Mouse (Mus musculus): ENCODE results near the gene Abhd14b. TPM values are rescaled to one million over a fixed set of nuclear protein-coding genes. Genes with fewer than 3 reads are reported as not detected.

Abhd14b gene
- polyA plus RNA-seq, 1 experiment = 140 TPM

DNA sequence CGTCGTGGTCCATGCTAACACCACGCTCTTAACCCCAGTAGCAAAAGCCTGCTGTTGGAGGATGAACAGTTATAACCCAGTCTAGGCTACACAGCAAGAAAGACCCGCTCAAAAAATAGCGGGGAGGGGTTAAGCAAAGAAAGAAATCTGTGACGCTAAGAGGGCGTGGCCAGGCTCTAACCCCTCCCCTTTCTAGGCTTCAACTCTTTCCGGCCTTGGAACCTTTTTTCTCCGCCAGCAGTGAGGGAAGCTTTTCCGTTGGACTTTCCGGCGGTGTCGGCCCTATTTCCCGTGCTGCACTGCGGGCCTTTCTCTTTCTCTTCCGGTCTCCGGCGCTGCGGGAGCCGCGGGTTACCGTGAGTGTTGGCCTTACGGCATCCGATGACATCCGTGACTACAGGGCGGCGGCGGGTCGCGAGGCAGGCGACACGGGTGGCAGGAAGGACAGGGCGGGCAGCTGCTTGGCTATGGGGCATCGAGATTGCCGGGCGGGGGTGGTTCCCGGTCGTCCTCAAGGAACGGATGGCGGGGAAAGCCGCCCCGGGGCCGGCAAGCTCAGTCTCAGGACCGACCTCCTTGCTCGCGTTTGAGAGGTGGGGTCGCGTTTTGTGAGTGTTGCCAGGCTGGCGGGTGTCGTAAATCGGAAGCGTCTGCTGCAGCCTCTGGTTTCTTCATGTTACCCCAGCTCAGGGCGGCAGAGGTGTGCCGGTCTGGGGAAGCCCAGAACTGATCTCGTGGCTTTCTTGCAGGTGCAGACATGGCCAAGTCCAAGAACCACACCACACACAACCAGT lies 17.8 kb upstream of the Abhd14b start, which contains the start of gene Rpl29:
TSS of gene Rpl29 (plus strand) at position 234 of the 794 bp plus-strand sequence.
- DNase-seq (ENCODE audit: low read depth) = peak; percentile 76

DNA sequence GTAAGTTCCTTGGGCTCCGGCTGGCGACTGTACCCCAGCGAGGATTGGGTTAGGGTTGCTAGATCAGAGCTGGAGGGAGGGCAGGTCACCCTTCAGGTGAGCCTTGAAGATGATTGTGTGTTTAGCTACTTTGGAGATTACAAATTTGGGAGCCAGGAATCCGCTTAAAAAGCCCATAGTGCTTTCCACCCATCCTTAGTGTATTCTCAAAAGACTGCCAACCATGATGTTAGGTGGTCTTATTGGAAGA lies 17.3 kb upstream of the Abhd14b start:
- no peak for DNase-seq (ENCODE audit: low read depth)

GRCm38 (mm10) chr9:106433389-106433788 lies 13.9 kb upstream of the Abhd14b start:
- DNase-seq (ENCODE audit: low read depth) = no peak

DNA sequence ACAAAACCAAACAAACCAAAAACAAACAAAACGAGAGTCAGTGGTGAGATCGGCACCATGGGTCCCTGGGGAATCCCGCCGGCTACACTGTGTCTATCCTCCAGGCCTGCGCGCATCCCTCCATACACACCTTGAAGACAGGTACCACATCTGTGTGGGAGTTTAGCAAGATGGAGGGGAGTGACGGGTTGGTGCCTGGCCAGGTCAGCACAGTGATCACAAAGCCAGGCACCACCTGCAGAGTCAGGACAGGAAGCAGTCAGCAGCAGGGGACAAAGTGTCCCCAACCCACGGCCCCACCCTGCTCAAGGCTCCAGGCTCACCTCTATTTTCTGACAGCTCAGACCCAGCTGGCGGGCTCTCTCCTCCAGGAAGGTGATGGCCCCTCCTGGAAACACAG lies 10.7 kb upstream of the Abhd14b start:
- no peak for DNase-seq (ENCODE audit: low read depth)

- DNase-seq (ENCODE audit: low read depth) = no peak
These were observed 4.6 kb upstream of the Abhd14b start for GRCm38 (mm10) chr9:106442680-106443079.

DNA sequence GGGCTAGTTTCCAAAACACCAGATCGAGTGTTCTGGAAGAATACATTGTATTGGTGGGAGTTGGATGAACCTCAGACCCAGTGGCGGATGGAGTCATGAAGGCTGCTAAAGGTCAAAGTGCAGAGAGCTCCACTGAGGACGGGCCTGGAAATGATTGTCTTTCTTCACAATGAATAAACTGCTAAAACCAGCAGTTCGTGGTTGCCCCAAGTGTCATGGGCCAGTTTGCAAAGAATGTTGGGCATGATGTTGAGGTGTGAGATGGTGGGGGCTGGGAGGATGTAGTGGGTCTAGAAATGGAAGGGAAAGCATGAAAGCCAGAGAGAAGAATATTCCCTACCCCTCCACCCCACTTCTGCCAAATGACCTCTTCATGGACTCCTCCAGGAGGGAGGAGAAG lies 2.4 kb upstream of the Abhd14b start:
- no peak for DNase-seq (ENCODE audit: low read depth)

DNA sequence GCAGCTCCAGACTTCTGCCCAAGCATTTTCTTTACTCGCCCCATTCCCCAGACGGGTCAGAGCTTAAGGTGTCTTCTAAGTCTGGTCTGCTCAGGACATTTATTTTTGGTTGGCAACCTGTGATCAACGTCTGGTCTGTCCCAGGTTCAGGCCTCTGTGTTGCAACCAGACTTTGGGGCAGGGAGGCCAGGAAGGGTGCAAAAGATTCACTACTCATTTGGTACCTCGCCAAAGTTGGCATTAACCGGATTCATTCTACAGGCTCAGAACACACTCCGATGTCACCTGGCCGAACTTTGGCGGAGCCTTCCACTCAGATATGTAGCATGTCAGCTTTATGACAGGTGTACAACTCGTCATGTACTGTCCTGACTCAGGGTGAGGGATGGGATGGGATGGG lies 692 bp downstream of the Abhd14b start:
- no peak for DNase-seq (ENCODE audit: low read depth)

DNA sequence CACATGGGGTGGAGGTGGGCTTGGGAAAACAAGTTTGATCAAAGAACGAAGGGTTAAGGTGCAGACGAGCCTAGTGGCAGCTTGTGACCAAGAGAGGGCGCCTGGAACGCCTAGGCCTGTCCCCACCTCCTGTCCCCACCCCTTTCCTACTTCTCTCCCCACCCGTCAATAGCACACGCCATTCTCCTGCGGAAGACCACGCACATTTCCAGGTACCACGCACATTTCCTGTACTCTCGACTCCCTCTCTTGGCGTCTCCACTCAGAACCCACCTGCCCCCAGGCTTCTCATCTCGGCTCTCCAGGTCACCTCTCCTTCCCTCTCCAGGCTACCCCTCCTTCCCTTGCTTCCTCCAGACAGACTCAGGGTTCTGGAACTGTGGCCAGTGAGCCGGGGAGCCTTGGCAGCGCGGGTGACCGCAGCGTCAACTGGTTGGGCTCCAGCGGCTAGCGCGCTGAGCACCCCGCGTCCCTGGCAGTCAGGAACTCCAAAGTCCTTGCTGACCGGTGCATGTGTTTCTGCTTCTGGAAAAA lies 1.3 kb downstream of the Abhd14b start:
- DNase-seq (ENCODE audit: low read depth) = no peak

GRCm38 (mm10) chr9:106449947-106450346 lies 2.7 kb downstream of the Abhd14b start:
- DNase-seq (ENCODE audit: low read depth) = no peak

DNA sequence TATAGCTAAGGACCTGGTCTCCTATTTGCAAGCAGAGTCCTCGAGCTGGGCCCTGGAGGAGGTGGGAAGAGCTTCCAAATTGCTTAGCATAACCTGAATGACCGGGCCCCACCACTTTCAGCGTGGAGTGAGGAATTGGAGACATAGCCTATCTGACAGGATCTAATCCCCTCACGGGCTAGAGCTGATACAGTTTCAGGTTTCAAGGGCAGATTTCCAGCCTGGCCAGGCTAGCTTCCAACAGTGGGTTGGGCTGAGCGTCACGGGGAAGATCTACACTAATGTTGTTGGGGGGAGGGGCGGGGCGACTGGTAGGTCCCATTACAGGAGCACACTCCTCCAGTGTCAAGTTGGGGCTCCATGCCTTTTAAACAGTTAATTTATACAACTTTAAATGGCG lies 3.4 kb downstream of the Abhd14b start:
- DNase-seq (ENCODE audit: low read depth) = no peak

- no peak for DNase-seq (ENCODE audit: low read depth)
These were observed 4.0 kb downstream of the Abhd14b start for GRCm38 (mm10) chr9:106451298-106451697.

DNA sequence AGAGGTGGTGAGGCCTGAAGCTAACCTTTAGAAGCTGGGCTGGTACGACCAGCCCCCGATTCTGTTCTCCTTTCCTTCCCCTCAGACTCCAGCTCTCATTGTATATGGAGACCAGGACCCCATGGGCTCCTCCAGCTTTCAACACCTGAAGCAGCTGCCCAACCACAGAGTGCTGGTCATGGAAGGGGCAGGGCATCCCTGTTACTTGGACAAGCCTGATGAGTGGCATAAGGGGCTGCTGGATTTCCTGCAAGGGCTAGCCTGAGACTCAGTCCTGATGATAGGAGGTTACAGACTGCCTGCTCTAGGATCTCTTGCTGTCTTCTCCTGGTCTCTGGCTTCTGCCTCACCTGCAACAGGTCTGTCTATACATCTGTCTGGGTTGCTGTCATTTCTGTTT lies 4.6 kb downstream of the Abhd14b start:
- no peak for DNase-seq (ENCODE audit: low read depth)

GRCm38 (mm10) chr9:106452351-106452750 lies 5.1 kb downstream of the Abhd14b start:
- DNase-seq (ENCODE audit: low read depth) = no peak

GRCm38 (mm10) chr9:106452821-106453220 lies 5.6 kb downstream of the Abhd14b start:
- no peak for DNase-seq (ENCODE audit: low read depth)

GRCm38 (mm10) chr9:106453271-106454070 lies 6.2 kb downstream of the Abhd14b start, which contains the start of gene Pcbp4:
Gene Pcbp4, plus strand, starts transcription at chr9:106453291.
- no peak for DNase-seq (ENCODE audit: low read depth)

GRCm38 (mm10) chr9:106454071-106454761 lies 7.0 kb downstream of the Abhd14b start:
- no peak for DNase-seq (ENCODE audit: low read depth)

DNA sequence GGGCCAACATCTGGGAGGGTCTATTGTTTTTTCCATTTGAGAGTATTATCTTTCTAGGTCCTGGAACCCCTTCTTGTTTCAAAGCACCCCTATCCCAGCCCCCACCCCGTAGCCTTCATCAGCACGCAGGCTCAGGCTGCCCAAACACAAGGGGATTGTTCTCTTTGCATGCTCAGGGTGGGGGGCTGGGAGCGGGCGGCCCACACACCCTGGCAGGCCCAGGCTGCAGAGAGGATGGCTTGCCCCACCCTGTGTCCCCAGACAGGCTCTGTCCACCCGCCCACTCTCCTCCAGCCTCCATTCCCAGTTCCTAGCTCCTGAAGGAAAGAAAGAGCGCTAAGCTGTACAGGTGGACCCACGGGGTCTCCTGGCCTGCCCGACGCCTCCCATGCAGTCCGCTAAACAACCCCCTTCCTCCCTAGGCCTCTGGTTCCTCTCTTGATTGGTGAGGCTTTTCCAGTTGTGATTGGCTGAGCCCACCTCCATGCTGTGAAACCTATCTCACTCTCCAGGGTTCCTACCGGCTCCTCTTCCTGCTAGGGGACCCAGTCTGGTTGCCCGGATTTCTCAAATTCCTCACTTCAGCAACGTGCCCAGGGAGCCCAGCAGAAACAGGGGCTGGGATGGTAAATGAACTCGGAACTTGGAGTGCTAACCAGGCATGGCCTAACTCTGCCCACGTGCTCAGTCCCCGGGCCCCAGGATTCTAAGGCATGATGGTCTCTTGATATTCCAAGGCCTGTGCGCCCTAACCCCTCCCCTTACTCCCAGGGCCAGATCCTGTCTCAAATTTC lies 7.8 kb downstream of the Abhd14b start:
- no peak for DNase-seq (ENCODE audit: low read depth)

DNA sequence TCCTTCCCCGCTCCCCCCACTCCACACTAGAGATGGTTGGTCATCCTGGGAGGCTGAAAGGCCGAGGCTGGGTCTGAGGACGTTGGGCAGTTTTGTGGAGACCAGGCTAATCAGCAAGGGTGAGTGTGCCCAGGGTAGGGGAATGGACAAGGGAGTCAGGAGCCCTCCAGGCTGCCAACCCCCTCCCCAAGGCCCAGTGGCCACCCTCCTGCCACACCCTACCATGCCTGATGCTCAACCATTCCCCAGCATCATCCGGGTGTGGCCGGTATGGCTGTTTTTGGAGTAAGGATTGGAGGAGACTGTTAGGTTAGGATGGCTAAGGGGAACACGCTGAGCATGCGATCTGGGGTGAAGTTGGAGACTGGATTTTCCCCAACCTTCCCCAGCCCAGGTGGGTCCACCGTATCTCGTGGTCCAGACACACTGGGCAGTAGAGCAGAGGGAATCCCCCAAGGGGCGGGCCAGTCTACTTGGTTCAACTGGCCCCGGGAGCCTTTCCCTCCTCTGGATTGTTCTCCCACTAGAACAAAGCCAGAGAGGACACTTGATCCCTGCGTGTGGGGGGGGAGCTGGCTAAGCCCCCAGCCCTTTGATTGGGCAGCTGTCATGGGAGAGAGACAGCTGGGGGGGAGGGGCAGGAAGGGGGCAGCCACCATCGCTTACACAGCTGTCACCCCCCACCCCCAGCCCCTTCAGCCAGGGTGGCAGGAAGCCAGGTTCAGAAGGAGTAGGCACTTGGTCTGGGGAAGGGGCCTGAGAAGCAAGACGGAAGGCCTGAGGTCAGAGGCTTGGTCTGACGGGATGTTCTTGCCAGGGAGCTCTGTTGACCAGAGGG lies 9.3 kb downstream of the Abhd14b start:
- DNase-seq (ENCODE audit: low read depth) = no peak

DNA sequence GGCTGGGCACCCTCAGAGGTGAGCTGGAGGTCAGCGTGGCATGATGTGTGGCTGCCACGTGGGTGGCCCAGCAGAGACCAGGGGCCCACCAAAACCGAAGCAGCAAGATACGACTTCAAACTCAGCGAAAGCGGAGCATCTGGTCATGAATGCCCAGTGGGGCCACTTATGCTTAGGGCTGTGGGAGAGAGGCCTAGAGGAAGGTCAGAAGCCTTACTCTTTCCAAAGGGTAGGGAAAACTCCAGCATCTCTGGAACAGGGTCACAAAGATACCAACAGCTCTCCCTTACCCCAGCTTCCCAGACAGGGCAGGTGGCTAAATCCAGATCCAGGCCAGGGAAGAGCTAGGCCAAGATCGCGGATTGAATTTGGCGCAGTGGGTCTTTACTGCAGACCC lies 9.9 kb downstream of the Abhd14b start:
- DNase-seq (ENCODE audit: low read depth) = no peak

GRCm38 (mm10) chr9:106457920-106458319 lies 10.7 kb downstream of the Abhd14b start:
- no peak for DNase-seq (ENCODE audit: low read depth)

DNA sequence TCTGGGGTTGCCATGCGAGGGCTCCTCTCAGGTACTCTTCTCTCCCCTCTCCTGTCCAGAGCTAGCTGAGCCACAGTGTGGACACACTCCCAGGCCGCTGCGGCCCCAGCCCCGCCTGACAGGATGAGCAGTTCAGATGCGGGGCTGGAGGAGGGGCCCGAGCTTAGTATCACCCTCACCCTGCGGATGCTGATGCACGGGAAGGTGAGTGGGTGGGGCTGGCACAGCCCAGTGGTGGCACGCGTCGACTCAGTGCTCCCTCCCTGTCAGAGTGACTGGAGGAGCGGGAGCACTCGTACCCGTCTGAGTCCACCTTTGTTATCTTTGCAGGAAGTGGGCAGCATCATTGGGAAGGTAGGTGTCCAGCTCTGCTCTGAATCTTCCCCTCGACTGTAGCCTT lies 12.7 kb downstream of the Abhd14b start:
- DNase-seq (ENCODE audit: low read depth) = no peak
